Mouse (Mus musculus): ENCODE data around the gene Gm10721. TPM values are rescaled to one million over a fixed set of nuclear protein-coding genes. Genes with fewer than 3 reads are reported as not detected.
"Not testable (repeated sequence)": the region's sequence is repeated elsewhere in the genome, so short reads cannot be mapped to it uniquely, and the experiment has no call there.

Gene Gm10721
- polyA plus RNA-seq, 1 experiment from 2014 or later: not detected

GRCm38 (mm10) chr9:3023985-3024648 is 11.2 kb downstream of the Gm10721 start:
- H3K9ac ChIP-seq (replicated peaks; ENCODE audit: low read depth, low read length); H3K4me1 ChIP-seq (replicated peaks; ENCODE audit: control insufficient read depth, insufficient read depth, low read length); H3K27ac ChIP-seq (ENCODE audit: low read length); ATAC-seq; H3K4me3 ChIP-seq (replicated peaks; ENCODE audit: low read length); H3K36me3 ChIP-seq (ENCODE audit: control insufficient read depth, insufficient read depth); H3K9me3 ChIP-seq (ENCODE audit: control insufficient read depth, low read length); H3K27me3 ChIP-seq (replicated peaks; ENCODE audit: control insufficient read depth, insufficient read depth, low read length); H3K4me2 ChIP-seq (ENCODE audit: low read length): not testable (repeated sequence)
- WGBS: 77% methylated on average over 14 of the region's 16 CpGs

- H3K27me3 ChIP-seq (replicated peaks; ENCODE audit: control insufficient read depth, insufficient read depth, low read length); H3K4me3 ChIP-seq (replicated peaks; ENCODE audit: low read length); H3K27ac ChIP-seq (ENCODE audit: low read length); H3K9ac ChIP-seq (replicated peaks; ENCODE audit: low read depth, low read length); ATAC-seq; H3K36me3 ChIP-seq (ENCODE audit: control insufficient read depth, insufficient read depth); H3K4me1 ChIP-seq (replicated peaks; ENCODE audit: control insufficient read depth, insufficient read depth, low read length); H3K4me2 ChIP-seq (ENCODE audit: low read length); H3K9me3 ChIP-seq (ENCODE audit: control insufficient read depth, low read length): not testable (repeated sequence)
- WGBS: 75% methylated on average over 12 of the region's 12 CpGs
Measured at GRCm38 (mm10) chr9:3024912-3025467, 12.1 kb downstream of the Gm10721 start, which contains the start of gene Gm10717. TSS of gene Gm10717 (plus strand) at chr9:3025417.

GRCm38 (mm10) chr9:3025653-3026052 is 12.7 kb downstream of the Gm10721 start:
- H3K9ac ChIP-seq (replicated peaks; ENCODE audit: low read depth, low read length); H3K27me3 ChIP-seq (replicated peaks; ENCODE audit: control insufficient read depth, insufficient read depth, low read length); H3K9me3 ChIP-seq (ENCODE audit: control insufficient read depth, low read length); H3K4me1 ChIP-seq (replicated peaks; ENCODE audit: control insufficient read depth, insufficient read depth, low read length); H3K4me3 ChIP-seq (replicated peaks; ENCODE audit: low read length); ATAC-seq; H3K36me3 ChIP-seq (ENCODE audit: control insufficient read depth, insufficient read depth); H3K27ac ChIP-seq (ENCODE audit: low read length); H3K4me2 ChIP-seq (ENCODE audit: low read length): not testable (repeated sequence)
- WGBS: 66% methylated on average over 4 of the region's 6 CpGs

- H3K36me3 ChIP-seq (ENCODE audit: control insufficient read depth, insufficient read depth); H3K4me2 ChIP-seq (ENCODE audit: low read length); H3K9ac ChIP-seq (replicated peaks; ENCODE audit: low read depth, low read length); ATAC-seq; H3K27me3 ChIP-seq (replicated peaks; ENCODE audit: control insufficient read depth, insufficient read depth, low read length); H3K9me3 ChIP-seq (ENCODE audit: control insufficient read depth, low read length); H3K4me3 ChIP-seq (replicated peaks; ENCODE audit: low read length); H3K27ac ChIP-seq (ENCODE audit: low read length); H3K4me1 ChIP-seq (replicated peaks; ENCODE audit: control insufficient read depth, insufficient read depth, low read length): not testable (repeated sequence)
- 78% methylated on average over 5 of the region's 5 CpGs for WGBS
Measured at GRCm38 (mm10) chr9:3026136-3026535, 13.2 kb downstream of the Gm10721 start.

GRCm38 (mm10) chr9:3026741-3027140 is 13.8 kb downstream of the Gm10721 start:
- H3K4me1 ChIP-seq (replicated peaks; ENCODE audit: control insufficient read depth, insufficient read depth, low read length); H3K9me3 ChIP-seq (ENCODE audit: control insufficient read depth, low read length); H3K27me3 ChIP-seq (replicated peaks; ENCODE audit: control insufficient read depth, insufficient read depth, low read length); H3K9ac ChIP-seq (replicated peaks; ENCODE audit: low read depth, low read length); H3K4me2 ChIP-seq (ENCODE audit: low read length); H3K4me3 ChIP-seq (replicated peaks; ENCODE audit: low read length); H3K36me3 ChIP-seq (ENCODE audit: control insufficient read depth, insufficient read depth); H3K27ac ChIP-seq (ENCODE audit: low read length); ATAC-seq: not testable (repeated sequence)
- 70% methylated on average over 9 of the region's 9 CpGs for WGBS

- ATAC-seq; H3K4me2 ChIP-seq (ENCODE audit: low read length); H3K4me1 ChIP-seq (replicated peaks; ENCODE audit: control insufficient read depth, insufficient read depth, low read length); H3K36me3 ChIP-seq (ENCODE audit: control insufficient read depth, insufficient read depth); H3K9me3 ChIP-seq (ENCODE audit: control insufficient read depth, low read length); H3K9ac ChIP-seq (replicated peaks; ENCODE audit: low read depth, low read length); H3K27me3 ChIP-seq (replicated peaks; ENCODE audit: control insufficient read depth, insufficient read depth, low read length); H3K27ac ChIP-seq (ENCODE audit: low read length); H3K4me3 ChIP-seq (replicated peaks; ENCODE audit: low read length): not testable (repeated sequence)
- WGBS: 77% methylated on average over 9 of the region's 9 CpGs
Measured at GRCm38 (mm10) chr9:3027200-3027599, 14.3 kb downstream of the Gm10721 start.

- not testable (repeated sequence) for H3K27ac ChIP-seq (ENCODE audit: low read length); H3K4me3 ChIP-seq (replicated peaks; ENCODE audit: low read length); ATAC-seq; H3K9me3 ChIP-seq (ENCODE audit: control insufficient read depth, low read length); H3K36me3 ChIP-seq (ENCODE audit: control insufficient read depth, insufficient read depth); H3K27me3 ChIP-seq (replicated peaks; ENCODE audit: control insufficient read depth, insufficient read depth, low read length); H3K4me2 ChIP-seq (ENCODE audit: low read length); H3K4me1 ChIP-seq (replicated peaks; ENCODE audit: control insufficient read depth, insufficient read depth, low read length); H3K9ac ChIP-seq (replicated peaks; ENCODE audit: low read depth, low read length)
- 71% methylated on average over 12 of the region's 16 CpGs for WGBS
Measured at GRCm38 (mm10) chr9:3029276-3030000, 16.5 kb downstream of the Gm10721 start.

- not testable (repeated sequence) for H3K4me3 ChIP-seq (replicated peaks; ENCODE audit: low read length); H3K9ac ChIP-seq (replicated peaks; ENCODE audit: low read depth, low read length); H3K27ac ChIP-seq (ENCODE audit: low read length); H3K9me3 ChIP-seq (ENCODE audit: control insufficient read depth, low read length); H3K4me1 ChIP-seq (replicated peaks; ENCODE audit: control insufficient read depth, insufficient read depth, low read length); H3K36me3 ChIP-seq (ENCODE audit: control insufficient read depth, insufficient read depth); ATAC-seq; H3K4me2 ChIP-seq (ENCODE audit: low read length); H3K27me3 ChIP-seq (replicated peaks; ENCODE audit: control insufficient read depth, insufficient read depth, low read length)
- WGBS: 68% methylated on average over 2 of the region's 10 CpGs
Measured at GRCm38 (mm10) chr9:3030677-3031318, 17.9 kb downstream of the Gm10721 start.

- ATAC-seq; H3K4me3 ChIP-seq (replicated peaks; ENCODE audit: low read length); H3K36me3 ChIP-seq (ENCODE audit: control insufficient read depth, insufficient read depth); H3K27me3 ChIP-seq (replicated peaks; ENCODE audit: control insufficient read depth, insufficient read depth, low read length); H3K4me2 ChIP-seq (ENCODE audit: low read length); H3K9me3 ChIP-seq (ENCODE audit: control insufficient read depth, low read length); H3K4me1 ChIP-seq (replicated peaks; ENCODE audit: control insufficient read depth, insufficient read depth, low read length); H3K27ac ChIP-seq (ENCODE audit: low read length); H3K9ac ChIP-seq (replicated peaks; ENCODE audit: low read depth, low read length): not testable (repeated sequence)
- no CpG with 5 or more reads among the region's 8 CpGs for WGBS
Measured at GRCm38 (mm10) chr9:3034299-3034698, 21.4 kb downstream of the Gm10721 start, which contains the start of gene Gm17535. TSS of gene Gm17535 (plus strand) at chr9:3034599.

All from forebrain, embryonic 16.5 days (tissue).